Mouse (Mus musculus): ENCODE data around the gene Rnaseh1.
A peak's percentile ranks its signal among the peaks of the same experiment; 100 is the strongest.

Gene Rnaseh1

DNA sequence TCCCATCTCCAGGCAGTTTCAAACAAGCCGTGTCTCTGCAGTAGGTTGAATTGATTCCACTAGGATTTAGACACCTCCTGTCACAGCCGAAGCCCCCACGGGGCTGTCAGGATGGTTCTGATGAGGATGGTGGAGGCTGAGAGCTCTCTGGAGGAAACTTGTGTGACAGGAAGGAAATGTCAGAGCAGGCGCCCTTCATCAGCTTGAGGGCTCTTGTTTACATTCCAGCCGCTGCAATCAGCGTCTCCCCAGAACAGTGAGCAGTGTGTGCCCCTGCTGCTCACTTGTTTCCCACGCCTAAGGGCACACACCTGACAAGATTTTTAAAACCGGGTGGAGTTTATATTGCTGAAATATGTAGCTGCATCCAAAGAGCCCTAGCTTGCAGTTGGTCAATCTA lies 17.9 kb downstream of the Rnaseh1 start:
- DNase-seq, result no peak

DNA sequence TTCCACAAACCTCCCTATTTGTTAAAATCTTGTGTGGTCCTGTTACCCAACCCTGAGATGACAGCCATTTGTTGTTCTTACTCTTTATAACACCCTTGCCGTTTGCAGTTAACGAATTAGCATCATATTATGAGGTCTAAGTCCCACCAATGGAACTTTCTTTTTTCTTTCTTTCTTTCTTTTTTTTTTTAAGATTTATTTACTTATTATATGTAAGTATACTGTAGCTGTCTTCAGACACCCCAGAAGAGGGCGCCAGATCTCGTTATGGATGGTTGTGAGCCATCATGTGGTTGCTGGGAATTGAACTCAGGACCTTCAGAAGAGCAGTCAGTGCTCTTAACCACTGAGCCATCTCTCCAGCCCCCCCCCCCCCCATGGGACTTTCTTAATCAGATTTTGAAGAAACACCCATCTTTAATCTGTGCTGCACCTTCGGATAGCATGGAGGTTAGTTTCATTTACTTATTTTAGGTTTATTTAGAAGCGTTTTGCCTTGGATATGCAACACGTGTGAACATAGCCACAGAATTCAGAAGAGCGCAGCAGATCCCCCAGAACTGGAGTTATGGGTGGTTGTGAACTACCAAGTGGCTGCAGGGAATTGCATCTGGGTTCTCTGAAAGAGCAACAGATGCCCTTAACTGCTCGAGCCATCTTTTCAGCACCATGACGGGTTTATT lies 24.8 kb downstream of the Rnaseh1 start:
- no peak for DNase-seq

DNA sequence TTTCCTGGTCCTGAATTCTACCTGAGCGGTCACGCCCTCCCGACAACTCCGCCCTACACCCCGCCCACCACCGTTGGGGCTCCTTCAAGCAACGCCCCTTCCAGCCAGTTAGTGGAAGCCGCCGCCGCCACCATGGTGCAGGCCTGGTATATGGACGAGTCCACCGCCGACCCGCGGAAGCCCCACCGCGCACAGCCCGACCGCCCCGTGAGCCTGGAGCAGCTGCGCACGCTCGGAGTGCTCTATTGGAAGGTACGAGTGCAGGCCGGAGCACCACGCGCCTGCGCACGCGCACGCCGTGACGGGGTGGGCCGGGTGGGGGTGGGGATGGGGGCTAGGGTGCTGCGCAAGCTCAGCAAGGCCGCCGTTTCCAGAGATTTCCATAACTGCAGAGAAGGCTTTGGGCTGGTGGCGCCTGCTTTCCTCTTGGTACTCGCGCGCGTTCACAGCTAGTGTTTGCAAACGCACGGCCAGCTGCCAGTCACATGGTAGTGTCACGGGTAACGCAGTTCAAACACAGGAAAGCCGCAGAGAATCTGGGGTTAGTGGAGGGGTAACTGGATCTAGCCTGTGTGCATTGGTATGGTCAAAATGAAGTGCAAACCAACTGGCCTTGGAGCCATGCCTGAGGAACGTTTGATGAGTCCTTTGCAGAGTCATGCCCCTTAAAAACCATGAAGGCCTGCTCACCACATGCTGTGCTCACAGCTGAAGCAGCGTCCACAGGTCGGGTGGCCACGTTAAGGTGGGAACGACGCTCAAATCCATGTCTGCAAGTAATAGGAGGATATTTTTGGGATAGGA lies 25.9 kb downstream of the Rnaseh1 start, which contains the start of gene Adi1:
Adi1 (plus strand) TSS at position 111 of the 804 bp plus-strand sequence.
- DNase-seq, result peak; percentile 89 to 93

DNA sequence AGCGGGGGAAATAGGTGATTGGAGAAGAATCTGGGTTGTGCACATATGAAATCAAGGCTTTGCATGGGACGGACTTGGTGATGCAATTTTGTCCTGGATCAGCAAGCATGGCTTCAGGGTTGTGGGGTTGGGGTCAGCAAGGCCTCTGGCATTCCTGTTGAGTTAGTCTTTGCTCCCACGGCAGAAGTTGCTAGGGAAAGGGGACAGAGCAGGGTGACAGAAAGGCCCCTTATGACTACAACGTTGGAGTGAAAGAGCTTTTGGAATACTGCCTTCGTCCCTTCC lies 26.5 kb downstream of the Rnaseh1 start:
- no peak for DNase-seq

DNA sequence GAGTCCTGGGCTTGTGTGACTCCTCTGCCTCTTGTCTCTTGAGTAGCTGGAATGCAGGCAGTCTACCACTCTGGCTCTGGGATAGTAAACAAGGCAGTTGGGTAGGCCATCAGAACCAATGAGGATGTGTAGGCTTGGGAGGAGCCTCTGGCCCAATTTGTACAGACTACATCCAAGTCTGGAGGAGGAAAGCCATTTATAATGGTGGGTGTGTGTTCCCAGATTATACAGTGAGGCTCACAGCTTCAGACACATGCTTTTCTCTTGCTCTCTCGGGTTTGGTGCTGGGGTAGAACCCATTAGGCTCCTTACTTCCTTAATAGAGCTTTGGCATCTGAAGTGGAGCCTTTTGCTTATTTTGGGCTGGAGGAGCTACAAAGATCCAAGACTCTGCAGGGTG lies 35.3 kb downstream of the Rnaseh1 start:
- DNase-seq, result no peak

DNA sequence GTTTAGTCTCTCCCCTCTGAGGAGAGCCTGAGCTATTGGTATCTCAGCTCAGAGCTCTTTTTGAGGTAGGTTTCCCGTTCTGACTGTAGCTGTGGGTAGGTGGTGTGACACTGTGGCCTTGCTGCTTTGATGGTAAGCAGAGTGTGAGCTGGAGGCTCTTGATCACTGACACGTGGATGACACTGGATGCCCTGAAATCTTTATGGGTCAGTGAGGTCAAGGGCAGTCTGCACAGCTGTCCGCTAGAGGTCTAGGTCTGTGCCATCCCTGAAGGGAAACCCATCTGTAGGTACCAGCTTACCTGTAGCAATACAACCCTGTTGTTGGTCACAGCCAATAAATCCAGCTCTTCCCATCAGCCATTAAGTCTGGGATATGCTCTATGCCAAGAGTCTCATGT lies 36.4 kb downstream of the Rnaseh1 start:
- DNase-seq, result no peak

DNA sequence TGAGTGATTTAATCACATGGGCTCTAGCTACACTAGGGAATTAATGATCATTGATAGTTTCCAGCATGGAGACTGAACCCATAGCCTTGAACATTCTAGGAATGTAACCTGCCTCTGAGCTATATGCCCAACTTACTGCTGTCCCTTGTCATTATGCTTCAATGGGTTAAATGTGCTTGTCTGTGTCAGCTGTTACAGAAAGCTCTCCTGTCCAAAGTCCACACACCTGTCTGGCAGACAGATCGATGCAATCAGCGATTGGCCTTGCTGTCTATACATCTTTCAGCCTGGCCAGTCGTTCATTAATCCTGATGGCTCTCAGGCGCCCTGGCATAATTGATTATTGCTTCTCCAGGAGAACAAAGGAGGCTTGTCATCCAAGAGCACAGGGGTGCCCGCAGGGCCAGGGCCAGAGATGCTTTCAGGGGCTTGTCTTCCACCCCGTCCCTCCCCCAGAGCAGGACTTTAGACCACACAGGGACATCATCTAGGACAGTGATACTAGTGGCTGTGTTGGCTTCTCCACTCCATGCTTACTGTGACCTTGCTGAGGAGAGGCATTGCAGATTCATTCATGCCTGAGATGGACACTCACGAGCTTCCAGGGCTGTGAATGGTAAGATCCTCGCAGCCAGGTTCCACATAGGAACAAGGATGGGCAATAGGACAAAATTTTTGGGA lies 36.9 kb downstream of the Rnaseh1 start:
- no peak for DNase-seq

DNA sequence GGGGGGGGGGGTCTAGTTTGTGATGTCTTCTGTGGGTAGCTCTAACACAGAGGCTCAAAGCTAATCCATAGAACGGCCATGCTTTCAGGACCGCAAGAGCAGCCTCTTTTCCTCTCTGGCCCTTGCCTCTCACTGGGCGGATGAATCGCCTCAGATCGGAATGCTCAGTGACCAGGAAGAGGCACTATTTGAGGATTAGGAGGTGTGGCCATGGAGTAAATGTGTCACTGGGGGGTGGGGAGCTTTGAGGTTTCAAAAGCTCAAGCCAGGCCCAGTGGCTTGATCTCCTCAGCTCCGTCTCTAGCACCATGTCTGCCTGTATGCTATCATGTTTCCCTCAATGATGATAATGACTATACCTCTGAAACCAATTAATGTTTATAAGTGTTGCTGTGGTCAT lies 39.6 kb downstream of the Rnaseh1 start:
- DNase-seq, result no peak

DNA sequence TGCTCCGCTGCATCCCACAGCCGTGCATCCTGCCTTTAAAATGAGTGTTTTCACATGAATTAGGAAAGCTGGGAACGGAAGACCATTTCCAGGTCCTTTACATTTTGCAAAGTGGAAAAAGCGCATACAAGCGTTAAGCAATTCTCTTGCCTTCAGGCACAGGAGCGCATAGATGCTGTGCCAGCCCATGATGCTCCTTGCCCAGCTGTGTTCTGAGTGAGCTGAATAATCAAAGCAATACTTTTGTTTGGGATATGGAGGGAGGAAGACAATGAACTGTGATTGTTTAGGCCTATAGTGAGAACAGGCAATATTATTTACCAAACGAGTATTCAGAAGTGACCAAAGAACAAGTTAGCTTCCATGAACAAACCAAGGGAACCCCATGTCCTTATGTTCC lies 41.3 kb downstream of the Rnaseh1 start:
- DNase-seq, result no peak

DNA sequence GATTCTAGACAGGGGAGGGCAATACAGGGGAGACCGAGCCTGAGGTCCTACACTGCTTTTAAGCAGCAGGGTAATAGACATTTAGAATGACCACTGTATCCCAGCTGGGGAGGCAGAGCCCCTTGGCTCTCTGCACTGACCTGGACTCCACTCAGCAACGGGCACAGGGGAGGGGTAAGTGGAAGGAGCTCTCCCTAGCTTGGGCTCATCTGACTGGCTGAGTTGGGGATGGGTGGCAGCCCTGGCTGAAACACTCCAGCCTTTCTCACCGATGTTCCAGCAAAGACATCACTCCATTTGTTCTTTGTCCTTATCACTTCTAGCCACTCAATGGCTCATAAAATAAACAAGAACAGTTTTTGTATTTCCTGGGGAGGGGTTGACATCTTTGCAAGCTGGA lies 44.3 kb downstream of the Rnaseh1 start:
- DNase-seq, result no peak

DNA sequence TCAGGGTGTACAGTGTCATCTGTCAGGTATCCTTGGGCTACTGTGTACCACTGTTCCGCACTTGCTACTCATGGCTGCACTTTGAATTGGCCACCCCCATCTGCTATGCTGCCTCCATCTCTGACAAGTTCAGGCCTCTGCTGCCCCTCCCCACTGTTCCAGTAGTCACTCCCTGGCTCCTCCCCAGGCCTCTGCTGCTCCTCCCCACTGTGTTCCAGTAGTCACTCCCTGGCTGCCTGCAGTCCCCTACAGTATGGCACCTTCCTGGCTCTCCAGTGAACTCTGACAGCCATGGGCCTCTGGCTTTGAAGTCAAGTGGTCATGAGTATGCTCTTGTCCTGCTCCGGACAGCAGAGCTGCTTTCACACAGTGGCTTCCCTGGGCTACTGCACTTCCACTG lies 44.8 kb downstream of the Rnaseh1 start:
- peak; percentile 20 to 55 for DNase-seq

DNA sequence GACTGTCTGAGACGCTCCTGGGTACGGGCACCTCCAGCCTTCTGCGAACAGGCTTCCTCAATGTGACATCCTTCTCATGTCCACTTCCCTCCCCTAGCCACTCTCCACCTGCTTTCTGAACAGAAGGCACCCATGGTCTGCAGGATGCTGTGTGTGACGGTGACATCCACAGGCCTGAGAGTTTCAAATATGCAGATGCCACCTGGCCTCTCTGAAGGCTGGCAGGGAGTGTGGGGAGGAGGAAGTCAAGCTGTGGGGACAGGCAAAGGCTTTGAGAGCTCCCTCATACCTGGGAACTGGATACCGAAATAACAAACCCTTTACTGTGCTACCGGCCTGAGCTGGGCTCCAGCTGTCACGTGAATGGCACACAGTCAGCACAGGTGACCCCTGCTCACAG lies 45.4 kb downstream of the Rnaseh1 start:
- DNase-seq, result no peak

DNA sequence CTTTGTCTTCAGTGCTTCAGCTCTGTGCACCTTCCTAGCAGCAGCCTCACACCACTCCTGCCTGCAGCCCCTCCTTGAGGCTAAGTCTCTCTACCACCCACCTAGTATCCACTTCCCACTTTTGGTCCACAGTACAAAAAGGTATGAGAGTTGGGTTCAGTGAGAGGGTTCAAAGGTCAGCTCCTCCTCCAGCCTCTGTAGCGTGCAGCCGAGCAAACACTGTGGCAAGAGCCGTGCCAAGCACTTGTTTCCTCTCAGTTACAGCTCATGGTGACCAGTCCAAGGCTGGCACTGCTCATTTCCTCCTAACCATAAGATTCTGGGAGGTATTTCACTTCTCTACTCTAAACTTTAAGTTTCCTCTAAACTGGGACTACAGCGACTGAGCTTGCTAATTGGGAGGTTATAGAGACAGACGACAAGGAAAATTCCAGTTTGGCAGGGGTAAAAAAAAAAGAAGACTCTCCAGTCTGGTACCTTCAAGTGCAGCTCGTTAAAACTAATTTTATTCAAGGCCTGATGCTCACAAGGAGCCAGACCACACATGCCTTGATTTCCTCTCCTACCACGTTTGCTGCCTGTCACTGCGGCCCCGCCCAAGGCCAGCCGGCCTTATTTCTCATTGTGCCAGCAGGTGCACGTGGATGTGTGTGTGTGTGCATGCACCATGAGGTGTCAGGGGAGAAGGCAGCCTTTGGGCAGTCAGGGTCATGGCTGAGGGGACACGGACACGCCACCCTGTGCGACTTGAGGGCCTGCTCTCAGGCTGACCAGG lies 48.6 kb downstream of the Rnaseh1 start:
- DNase-seq, result peak; percentile 65 to 76

DNA sequence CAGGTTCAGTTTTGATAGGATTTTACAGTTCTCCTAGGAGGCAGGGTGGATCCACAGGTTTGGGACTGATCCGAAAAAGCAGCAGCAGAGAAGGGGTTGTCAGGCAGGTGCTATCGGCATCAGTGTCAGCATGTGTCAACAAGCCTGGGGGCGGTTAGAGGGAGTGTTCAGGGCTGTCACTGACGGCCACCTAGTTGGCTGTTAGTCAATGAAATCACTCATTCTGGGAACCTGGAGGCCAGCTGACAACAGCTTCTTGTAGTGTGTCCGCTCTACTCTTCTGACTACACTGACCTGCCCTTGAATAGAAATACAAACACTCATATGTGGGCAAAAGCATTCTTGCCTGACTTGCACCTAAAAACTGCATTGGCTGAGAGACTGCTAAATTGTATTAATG lies 49.7 kb downstream of the Rnaseh1 start:
- no peak for DNase-seq

DNA sequence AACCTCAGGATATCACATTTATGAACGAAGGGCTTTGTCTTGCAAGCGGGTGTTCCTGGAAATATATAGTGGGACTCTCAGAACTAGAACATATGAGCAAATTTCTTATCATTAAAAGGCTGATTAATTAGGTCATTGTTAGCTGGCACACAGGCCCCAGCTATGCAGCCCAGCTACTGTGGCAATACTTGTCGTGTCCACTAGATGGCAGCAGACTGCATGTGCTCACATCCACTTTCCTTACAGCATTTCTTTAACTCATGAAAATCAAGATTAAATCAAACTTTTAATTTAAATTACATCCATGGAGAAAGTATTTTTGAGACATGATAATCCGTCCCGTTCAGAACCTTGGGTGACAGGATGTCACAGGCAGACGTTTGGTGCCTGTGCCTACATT lies 50.3 kb downstream of the Rnaseh1 start:
- DNase-seq, result peak; percentile 65 to 84

DNA sequence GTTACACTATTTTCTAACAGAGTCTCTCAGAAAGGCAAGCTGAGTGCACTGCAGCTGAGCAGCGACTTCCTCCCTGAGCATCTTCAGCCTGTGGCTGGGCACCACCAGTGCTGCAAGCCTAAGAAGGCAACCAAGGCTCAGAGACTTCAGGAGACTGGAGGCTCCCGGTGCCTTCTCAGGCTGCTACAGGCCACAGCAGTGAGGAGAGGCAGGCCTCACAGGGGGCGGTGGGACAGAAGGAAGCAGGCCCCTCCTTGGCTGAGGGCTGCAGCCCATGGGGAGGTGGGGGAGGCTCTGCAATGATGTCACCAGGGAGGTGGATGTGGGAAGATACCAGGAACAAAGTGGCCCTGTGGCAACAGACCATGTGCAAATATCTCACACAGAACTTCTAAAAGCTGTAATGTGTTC lies 50.7 kb downstream of the Rnaseh1 start:
- DNase-seq, result no peak

DNA sequence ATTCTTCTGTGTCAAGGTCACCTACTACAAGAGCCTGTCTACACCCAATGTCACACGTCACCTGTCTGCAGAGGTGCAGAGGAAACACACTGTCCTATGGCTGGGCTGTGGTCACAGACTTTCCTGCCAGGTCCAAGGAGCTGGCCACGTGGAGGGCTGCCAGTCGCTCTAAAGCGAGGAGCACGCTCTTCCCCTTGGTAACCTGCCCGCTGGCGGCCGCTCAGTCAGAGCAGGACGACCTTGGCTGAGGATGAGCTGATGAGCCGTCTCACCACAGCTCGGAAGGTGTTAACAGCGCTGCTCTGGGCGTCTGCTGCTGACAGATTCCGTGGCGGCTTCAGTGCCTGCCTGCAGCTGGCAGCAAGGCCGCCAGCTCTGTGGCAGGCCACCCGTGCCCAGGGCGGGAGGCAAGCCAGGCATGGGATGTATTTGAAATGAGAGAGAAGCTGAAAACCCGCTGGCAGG lies 51.2 kb downstream of the Rnaseh1 start:
- DNase-seq, result peak; percentile 70 to 84

DNA sequence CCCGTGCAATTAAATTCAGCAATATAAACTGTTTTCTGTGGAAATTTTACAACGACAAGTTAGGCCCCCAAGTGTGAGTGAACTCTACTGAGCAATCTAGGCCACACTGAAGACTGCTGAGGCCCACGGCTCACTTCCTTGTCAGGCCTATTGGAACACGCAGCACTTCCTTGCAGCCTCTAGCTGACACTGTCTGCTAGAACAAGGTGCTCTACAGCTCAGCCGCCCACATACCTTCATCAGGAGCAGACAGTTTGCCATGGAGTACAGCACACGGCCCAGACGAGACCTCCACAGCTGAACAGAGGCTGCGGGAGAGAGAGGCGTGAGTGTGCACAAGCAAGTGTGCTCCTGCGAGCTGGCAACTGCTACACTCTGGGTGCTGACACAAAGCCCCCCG lies 51.9 kb downstream of the Rnaseh1 start:
- no peak for DNase-seq

DNA sequence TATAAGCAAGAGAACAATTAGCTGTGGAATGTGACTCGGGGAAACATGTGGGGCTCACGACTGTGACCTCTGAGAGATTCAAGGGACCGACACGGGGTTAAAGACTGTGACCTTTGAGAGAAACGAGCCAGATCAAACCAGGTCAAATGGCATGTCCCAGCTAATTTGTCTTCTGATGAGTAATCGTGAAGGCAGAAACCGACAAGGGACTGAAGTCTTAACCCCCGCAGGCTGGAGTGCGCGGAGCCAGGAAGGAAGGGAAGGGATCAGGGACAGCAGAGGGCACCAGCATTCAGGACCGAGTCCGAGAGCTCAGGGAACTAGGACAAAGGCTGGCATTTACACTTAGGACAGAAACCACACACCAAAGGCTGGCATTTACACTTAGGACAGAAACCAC lies 55.0 kb downstream of the Rnaseh1 start:
- peak; percentile 11 to 22 for DNase-seq

DNA sequence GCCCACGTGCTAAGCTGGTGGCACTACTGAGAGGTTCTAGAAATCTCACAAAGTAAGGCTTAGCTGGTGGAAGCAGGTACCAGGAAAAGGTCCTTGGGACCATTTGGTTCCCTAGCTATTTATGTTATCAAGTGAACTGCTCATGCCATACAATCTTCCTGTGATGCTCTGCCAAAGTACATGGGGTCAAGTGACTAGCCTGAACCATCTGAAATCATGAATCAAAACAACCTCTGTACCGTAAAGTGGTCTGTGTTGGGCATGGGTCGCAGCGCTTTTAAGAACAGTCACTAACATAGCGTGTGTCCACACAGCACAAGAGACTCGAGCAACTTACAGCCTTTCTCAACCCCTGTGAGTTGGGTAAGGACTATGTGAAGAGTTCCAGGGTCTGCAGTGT lies 55.8 kb downstream of the Rnaseh1 start:
- no peak for DNase-seq

DNA sequence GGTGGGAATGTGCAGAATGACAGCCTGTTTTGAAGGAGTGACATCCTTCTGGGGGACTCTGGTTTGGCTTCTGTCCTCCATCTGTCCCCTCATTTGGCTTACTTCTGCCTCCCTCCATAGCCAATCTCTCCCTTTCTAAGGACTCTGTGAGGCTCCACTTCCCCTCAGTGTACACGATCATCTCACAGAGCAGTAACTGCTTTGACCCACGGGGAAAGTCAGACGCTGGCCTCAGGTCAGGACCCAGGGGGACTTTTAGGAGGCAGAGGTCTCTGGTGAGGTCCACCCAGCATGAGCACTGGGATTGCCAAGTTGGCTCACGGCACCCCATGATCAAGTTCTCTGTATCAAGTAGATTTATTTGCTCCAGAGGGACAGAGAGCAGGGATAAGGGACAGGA lies 58.8 kb downstream of the Rnaseh1 start:
- no peak for DNase-seq

Measured in kidney, postnatal 36 days (tissue).